Mouse (Mus musculus) heart, adult 9 months (tissue): ENCODE results near the gene Fig4.

ENCODE experiments used
- DNase-seq, 2 experiments: peaks; one replicate each; pipeline ENCODE4 v3.0.0; 2022; ENCODE audit warnings: low spot score in 2 of 2

Fig4 gene

DNA sequence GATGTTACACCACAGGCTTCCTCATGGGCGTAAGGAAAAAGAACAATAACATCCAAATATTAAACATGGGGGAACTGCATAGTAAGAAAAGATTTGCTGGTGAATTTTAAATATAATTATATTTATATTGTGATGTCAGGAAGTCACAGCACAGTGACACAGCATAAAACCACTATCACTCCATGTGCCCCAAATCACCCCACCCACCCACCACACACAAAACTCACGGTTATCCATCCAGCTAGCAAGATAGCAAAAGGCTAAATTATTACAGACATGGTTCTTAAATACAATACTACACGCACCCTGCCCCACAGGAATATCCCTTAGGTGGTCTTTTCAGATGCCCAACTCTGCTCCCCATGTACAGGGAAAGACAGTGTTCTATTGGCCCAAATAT, 89.0 kb downstream of the Fig4 start:
- no peak for DNase-seq

GRCm38 (mm10) chr10:41209538-41209937, 93.5 kb downstream of the Fig4 start:
- no peak for DNase-seq

GRCm38 (mm10) chr10:41208860-41209377, 94.1 kb downstream of the Fig4 start:
- DNase-seq: no peak

GRCm38 (mm10) chr10:41205647-41206046, 97.4 kb downstream of the Fig4 start:
- no peak for DNase-seq

DNA sequence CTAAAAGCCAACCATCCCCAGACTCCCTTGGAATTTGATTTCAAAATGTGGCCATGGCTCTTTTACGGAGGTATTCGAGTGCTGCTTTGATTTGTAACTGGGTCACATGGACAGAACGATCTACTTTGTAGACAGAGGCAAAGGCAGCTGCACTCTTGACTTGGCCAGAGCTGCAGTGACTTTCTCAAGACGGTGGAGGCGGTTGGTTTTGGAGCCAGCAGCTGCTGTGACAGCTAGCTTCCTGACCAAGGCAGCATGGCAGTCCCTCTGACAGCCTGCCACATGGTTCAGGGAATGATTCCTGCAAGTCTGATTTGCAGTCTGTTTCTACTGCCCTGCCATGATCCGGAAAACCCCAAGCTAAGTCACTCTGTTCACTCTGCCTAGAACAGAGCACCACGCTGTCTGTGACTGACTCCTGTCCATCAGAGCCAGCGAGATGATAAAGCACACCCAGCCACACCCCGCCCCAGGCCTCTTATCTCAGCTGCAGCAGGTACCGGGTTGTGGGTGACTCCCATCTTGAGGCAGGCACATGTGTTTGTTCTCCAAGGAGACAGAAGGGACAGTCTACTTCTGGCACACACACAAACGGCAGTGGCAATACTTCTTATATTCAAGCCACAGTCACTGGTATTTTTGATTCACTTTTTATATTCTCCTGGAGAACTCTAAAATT, 98.3 kb downstream of the Fig4 start:
- no peak for DNase-seq

GRCm38 (mm10) chr10:41204191-41204590, 98.9 kb downstream of the Fig4 start:
- no peak for DNase-seq

GRCm38 (mm10) chr10:41198719-41199118, 104.3 kb downstream of the Fig4 start:
- no peak for DNase-seq

- no peak for DNase-seq
Observed at GRCm38 (mm10) chr10:41197788-41198187, 105.3 kb downstream of the Fig4 start.

GRCm38 (mm10) chr10:41196295-41196694, 106.8 kb downstream of the Fig4 start:
- no peak for DNase-seq

DNA sequence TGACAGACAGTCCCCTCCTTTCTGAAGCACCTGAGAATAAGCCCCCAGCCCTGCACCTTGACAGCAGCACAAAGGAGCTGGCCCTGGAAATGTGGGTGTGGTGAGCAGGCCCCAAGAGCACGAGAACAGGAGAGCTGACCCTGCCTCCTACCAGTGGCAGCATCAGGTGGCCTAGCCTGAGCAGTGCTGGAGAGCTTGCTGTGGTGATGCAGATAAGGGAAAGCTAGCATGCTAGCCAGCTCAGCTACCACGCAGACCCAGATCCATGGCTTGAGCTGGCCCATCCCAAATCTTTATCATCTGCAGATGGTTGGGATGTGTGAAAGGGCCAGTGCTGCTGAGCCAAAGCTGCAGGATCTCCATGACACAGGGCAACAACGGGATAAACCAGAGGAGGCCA, 113.7 kb downstream of the Fig4 start:
- DNase-seq: no peak

DNA sequence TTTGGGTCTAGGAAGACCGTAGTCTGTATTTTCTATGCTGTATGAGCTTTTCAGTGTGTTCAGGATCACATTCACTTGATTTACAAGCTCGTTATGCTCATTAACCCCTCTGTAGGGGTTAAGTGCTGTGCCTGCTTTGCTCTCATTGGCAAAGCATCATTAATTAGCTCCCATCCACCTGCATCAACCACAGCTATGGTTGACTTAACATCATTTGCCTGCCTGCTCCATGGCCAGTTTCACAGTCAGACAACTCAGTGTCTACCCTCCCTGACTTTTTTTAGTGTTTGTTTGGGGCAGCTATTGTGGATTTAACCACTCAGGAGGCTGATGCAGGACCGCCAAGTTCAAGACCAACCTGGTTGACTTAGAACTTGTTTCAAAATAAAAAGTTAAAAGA, 119.1 kb downstream of the Fig4 start:
- no peak for DNase-seq

DNA sequence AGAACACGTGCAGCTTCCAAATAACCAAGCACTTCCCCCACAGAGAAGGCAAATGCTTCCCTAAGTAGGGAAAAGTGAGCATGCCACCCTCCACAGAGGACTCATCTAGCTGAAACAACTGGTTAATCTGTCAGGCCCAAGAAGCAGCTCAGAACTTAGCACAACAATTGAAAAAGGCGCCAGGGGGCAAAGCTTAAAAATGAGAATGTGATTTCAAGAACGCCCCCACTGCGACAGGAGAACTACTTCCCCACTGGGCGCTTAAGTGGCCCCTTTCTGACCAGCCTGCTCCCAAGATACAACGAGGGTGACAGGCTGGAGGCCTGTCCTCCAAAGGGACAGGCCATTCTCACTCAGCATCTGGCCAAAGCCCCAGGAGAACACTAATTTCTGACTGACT, 120.4 kb downstream of the Fig4 start:
- DNase-seq: no peak

GRCm38 (mm10) chr10:41166141-41166540, 136.9 kb downstream of the Fig4 start:
- no peak for DNase-seq

GRCm38 (mm10) chr10:41163108-41163507, 140.0 kb downstream of the Fig4 start:
- DNase-seq: no peak

DNA sequence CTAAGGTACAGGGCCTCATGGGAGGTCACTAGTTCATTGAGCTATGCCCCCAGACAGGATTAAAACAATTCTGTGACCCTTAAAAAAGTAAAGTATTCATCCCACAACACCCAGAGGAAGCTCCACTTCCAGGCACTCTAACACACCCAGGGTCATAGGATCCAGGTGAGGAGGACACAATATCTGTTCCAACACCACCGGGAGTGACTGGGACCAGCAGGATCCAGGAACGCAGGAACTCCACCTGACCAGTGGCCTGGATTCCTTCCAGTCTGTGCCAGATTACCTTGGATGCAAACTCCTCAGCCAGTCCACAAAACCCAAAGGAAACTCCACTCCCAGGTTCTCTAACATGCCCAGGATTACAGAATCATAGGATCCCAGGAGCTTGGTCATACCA, 145.8 kb downstream of the Fig4 start:
- no peak for DNase-seq

DNA sequence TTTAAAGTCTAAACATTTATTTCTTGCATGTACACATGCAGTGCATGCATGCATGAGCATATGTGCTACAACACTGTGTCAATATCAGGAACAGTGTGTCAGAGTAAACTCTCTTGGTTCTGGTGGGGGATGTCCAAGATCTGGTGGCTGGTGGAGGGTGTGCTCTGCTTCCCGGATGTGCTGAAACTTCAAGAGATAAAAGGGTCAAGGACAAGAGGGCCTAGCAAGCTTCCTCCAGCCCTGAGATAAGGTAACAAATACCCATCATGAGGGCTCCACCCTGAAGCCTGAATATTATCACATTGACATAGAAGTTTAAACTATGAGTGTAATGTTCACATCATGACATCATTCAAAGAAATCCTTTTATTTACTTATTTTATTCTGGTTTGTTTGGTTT, 146.4 kb downstream of the Fig4 start:
- no peak for DNase-seq

- DNase-seq: no peak
Observed at GRCm38 (mm10) chr10:41153229-41153750, 149.8 kb downstream of the Fig4 start.

- no peak for DNase-seq
Observed at GRCm38 (mm10) chr10:41151901-41152300, 151.2 kb downstream of the Fig4 start.

DNA sequence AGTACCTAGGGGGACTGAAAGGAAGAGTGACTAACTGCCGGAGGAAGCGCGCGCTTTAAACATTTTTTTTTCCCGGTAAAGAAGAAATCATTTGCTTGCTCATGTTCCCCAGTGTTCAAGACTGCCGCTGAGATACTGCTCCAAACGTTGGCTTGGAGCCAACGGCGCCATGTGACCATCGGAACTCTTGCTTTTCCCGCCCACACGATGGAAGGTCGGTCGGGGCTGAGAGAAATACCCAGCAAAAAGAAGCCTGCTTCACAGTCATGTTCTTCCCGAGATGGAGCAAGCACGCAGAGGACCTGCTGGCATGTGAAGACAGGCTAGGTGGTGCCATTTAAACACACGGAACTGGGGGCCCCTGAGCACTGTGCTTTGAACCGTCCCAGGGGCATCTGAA, 151.6 kb downstream of the Fig4 start:
- no peak for DNase-seq

GRCm38 (mm10) chr10:41151021-41151420, 152.0 kb downstream of the Fig4 start:
- no peak for DNase-seq

DNA sequence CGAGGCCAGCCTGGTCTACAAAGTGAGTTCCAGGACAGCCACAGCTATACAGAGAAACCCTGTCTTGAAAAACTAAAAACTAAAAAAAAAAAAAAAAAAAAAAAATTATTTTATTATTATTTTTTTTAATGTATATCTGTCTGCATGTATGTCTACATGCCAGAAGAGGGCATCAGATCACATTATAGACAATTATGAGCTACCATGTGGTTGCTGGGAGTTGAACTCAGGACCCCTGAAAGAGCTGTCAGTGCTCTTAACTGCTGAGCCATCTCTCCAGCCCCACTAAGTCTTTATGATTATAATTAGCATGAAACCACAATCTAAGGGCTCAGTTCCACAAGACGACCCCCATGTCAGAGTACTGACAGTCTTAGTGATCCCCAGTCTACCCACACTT, 152.6 kb downstream of the Fig4 start:
- no peak for DNase-seq

DNA sequence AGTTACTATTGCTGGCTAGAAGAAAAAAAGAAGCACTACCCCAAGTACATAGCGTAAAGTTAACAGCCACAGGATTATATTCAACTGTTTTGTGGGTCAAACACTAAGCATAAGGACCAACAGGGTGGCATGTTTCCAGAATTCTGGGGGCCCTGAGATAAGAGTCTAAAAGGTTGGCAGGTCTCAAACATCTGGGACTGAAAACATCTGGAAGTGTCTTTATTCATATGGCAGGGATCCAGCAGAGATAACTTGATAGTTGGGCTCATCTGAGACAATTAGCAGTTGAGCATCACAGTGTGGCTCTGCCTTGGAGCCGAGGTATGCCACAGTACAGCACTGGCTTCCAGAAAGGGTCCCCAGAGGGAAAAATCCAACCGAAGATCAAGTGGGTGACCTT, 153.8 kb downstream of the Fig4 start:
- no peak for DNase-seq

GRCm38 (mm10) chr10:41146141-41146540, 156.9 kb downstream of the Fig4 start:
- DNase-seq: no peak
